Mouse (Mus musculus): ENCODE data around the gene Zfp335. TPM values are rescaled to one million over a fixed set of nuclear protein-coding genes. Genes with fewer than 3 reads are reported as not detected.
A peak's percentile ranks its signal among the peaks of the same experiment; 100 is the strongest.

Zfp335 gene
- polyA plus RNA-seq, 1 experiment from 2014 or later, result 2.5 TPM

GRCm38 (mm10) chr2:164918325-164918724 is 6.8 kb upstream of the Zfp335 start:
- Histone ChIP-seq H3K9me3 (ENCODE audit: low read length) (no peaks in the 10 kb centered on the region), H3K27me3 (ENCODE audit: insufficient read depth, low read length) (no peaks in the 10 kb centered on the region), H3K4me3 (ENCODE audit: low read depth, low read length) (no peak overlapping the region), H3K4me1 (ENCODE audit: insufficient read depth) (peaks cover 11% of the 10 kb centered on the region), H3K4me2 (ENCODE audit: low read depth, low read length) (no peak overlapping the region), H3K9ac (replicated peaks) (no peak overlapping the region), H3K36me3 (replicated peaks; ENCODE audit: insufficient read depth, low read length) (peaks cover 3% of the 10 kb centered on the region; the same call in 1 of the 2 replicates), H3K27ac (ENCODE audit: low read depth) (no peak overlapping the region)
- 65% methylated on average over 4 of the region's 5 CpGs for WGBS (ENCODE audit: insufficient replicate concordance)
- ATAC-seq (no peak), DNase-seq (peak; percentile 49)
- TF ChIP-seq CTCF (IDR thresholded peaks at IDR 0.05; ENCODE audit: low read depth) (peak; percentile 66), EP300 (IDR thresholded peaks at IDR 0.05; ENCODE audit: low read depth) (no peak)

DNA sequence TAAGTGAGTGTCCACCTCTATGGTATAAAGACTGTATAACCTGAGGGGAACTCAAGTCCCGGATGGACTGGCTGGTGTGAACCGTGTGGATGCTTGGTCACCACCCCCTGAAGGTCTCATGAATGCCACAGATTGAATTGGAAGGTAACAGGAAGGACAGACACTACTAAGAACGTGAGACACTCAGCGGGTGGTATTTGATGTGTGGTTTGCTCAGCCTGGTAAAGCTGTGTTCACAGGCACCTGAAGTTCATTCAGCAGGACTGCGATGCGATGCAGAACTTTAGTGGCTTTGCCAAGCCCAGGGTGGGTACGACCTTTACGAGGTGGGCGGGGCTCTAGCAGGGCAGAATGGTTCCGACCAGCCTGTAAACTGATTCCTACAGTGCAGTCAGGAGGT is 5.8 kb upstream of the Zfp335 start:
- peaks cover 3% of the 10 kb centered on the region; the same call in 1 of the 2 replicates for H3K36me3 ChIP-seq (replicated peaks; ENCODE audit: insufficient read depth, low read length)
- no peaks in the 10 kb centered on the region for H3K27me3 ChIP-seq (ENCODE audit: insufficient read depth, low read length)
- no peak overlapping the region for H3K27ac ChIP-seq (ENCODE audit: low read depth)
- no peak for DNase-seq
- no peak overlapping the region for H3K4me3 ChIP-seq (ENCODE audit: low read depth, low read length)
- no peak overlapping the region for H3K9ac ChIP-seq (replicated peaks)
- H3K4me1 ChIP-seq (ENCODE audit: insufficient read depth), result peaks cover 20% of the 10 kb centered on the region
- WGBS (ENCODE audit: insufficient replicate concordance), result 76% methylated on average over 10 of the region's 10 CpGs
- no peaks in the 10 kb centered on the region for H3K9me3 ChIP-seq (ENCODE audit: low read length)
- ATAC-seq, result no peak
- no peak overlapping the region for H3K4me2 ChIP-seq (ENCODE audit: low read depth, low read length)
- TF ChIP-seq EP300 (IDR thresholded peaks at IDR 0.05; ENCODE audit: low read depth) (no peak), CTCF (IDR thresholded peaks at IDR 0.05; ENCODE audit: low read depth) (no peak)

GRCm38 (mm10) chr2:164916820-164917219 is 5.3 kb upstream of the Zfp335 start:
- H3K36me3 ChIP-seq (replicated peaks; ENCODE audit: insufficient read depth, low read length), result peaks cover 3% of the 10 kb centered on the region; the same call in 1 of the 2 replicates
- H3K9me3 ChIP-seq (ENCODE audit: low read length), result no peaks in the 10 kb centered on the region
- no peak for DNase-seq
- TF ChIP-seq CTCF (IDR thresholded peaks at IDR 0.05; ENCODE audit: low read depth), result 0 out of 2 replicates have a peak, but pooled peaks have one; percentile 1
- TF ChIP-seq EP300 (IDR thresholded peaks at IDR 0.05; ENCODE audit: low read depth), result no peak
- no peak overlapping the region for H3K27ac ChIP-seq (ENCODE audit: low read depth)
- WGBS (ENCODE audit: insufficient replicate concordance), result 45% methylated on average over 5 of the region's 5 CpGs
- H3K4me1 ChIP-seq (ENCODE audit: insufficient read depth), result peaks cover 25% of the 10 kb centered on the region
- ATAC-seq, result no peak
- no peak overlapping the region for H3K9ac ChIP-seq (replicated peaks)
- no peaks in the 10 kb centered on the region for H3K27me3 ChIP-seq (ENCODE audit: insufficient read depth, low read length)
- H3K4me3 ChIP-seq (ENCODE audit: low read depth, low read length), result no peak overlapping the region
- no peak overlapping the region for H3K4me2 ChIP-seq (ENCODE audit: low read depth, low read length)

DNA sequence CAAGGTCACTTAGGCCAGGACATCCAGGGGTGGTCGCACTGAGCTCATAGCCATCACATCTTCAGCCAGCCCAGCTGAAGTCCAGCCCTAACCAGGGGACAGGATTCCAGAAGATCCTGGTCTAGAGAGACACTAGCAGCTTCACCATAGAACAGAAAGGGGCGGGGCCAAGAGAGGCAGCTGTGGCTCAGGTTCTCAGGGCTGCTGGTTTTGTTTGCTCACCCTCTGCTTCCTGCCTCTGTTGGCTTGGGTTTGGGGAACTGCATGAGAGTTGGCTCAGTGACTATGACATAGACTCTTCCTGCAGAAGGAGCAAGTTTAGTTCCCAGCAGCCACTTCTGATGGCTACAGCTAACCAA is 1.9 kb upstream of the Zfp335 start:
- Histone ChIP-seq H3K27ac (ENCODE audit: low read depth) (peak overlapping the region; percentile 73), H3K4me2 (ENCODE audit: low read depth, low read length) (peak overlapping the region; percentile 27; the same call in 1 of the 2 replicates), H3K36me3 (replicated peaks; ENCODE audit: insufficient read depth, low read length) (peaks cover 10% of the 10 kb centered on the region), H3K9ac (replicated peaks) (no peak overlapping the region; the same call in 1 of the 2 replicates), H3K4me3 (ENCODE audit: low read depth, low read length) (no peak overlapping the region), H3K27me3 (ENCODE audit: insufficient read depth, low read length) (no peaks in the 10 kb centered on the region), H3K4me1 (ENCODE audit: insufficient read depth) (peaks cover 40% of the 10 kb centered on the region), H3K9me3 (ENCODE audit: low read length) (no peaks in the 10 kb centered on the region)
- DNase-seq, result peak; percentile 73
- no peak for ATAC-seq
- TF ChIP-seq CTCF (IDR thresholded peaks at IDR 0.05; ENCODE audit: low read depth), result no peak
- no peak for TF ChIP-seq EP300 (IDR thresholded peaks at IDR 0.05; ENCODE audit: low read depth)
- 41% methylated on average over 2 of the region's 2 CpGs for WGBS (ENCODE audit: insufficient replicate concordance)

DNA sequence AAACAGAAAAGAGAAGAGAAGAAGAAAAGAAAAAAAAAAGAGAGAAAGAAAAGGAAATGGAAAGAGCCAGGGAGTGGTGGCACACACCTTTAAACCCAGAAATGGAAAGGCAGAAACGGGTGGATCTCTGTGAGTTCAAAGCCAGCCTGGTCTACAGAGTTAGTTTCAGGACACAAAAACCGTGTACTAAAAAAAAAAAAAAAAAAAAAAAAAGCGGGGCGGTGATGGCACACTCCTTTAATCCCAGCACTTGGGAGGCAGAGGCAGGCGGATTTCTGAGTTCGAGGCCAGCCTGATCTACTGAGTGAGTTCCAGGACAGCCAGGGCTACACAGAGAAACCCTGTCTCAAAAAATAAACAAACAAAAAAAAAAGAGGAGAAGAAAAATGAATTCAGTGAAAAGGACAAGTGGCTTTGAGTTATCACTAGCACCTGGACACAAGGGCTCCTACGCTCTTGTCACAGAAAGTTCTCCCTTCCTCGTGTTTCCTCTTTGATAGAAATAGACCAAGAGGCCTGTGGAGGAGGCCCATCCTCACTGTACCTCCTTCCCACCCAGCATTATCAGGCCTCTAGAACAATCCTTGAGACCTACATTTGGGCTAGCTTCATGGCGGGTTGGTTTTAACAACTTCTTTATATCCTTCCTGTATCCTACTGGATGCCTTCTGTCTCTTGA is 1.3 kb upstream of the Zfp335 start:
- H3K9ac ChIP-seq (replicated peaks), result no peak overlapping the region; the same call in 1 of the 2 replicates
- H3K27ac ChIP-seq (ENCODE audit: low read depth), result peak overlapping the region; percentile 98
- H3K27me3 ChIP-seq (ENCODE audit: insufficient read depth, low read length), result no peaks in the 10 kb centered on the region
- H3K4me3 ChIP-seq (ENCODE audit: low read depth, low read length), result no peak overlapping the region
- ATAC-seq, result no peak
- H3K36me3 ChIP-seq (replicated peaks; ENCODE audit: insufficient read depth, low read length), result peaks cover 16% of the 10 kb centered on the region
- 66% methylated on average over 9 of the region's 9 CpGs for WGBS (ENCODE audit: insufficient replicate concordance)
- peak overlapping the region; percentile 92 for H3K4me2 ChIP-seq (ENCODE audit: low read depth, low read length)
- peaks cover 40% of the 10 kb centered on the region for H3K4me1 ChIP-seq (ENCODE audit: insufficient read depth)
- TF ChIP-seq EP300 (IDR thresholded peaks at IDR 0.05; ENCODE audit: low read depth) (no peak), CTCF (IDR thresholded peaks at IDR 0.05; ENCODE audit: low read depth) (no peak)
- H3K9me3 ChIP-seq (ENCODE audit: low read length), result no peaks in the 10 kb centered on the region
- DNase-seq, result no peak

DNA sequence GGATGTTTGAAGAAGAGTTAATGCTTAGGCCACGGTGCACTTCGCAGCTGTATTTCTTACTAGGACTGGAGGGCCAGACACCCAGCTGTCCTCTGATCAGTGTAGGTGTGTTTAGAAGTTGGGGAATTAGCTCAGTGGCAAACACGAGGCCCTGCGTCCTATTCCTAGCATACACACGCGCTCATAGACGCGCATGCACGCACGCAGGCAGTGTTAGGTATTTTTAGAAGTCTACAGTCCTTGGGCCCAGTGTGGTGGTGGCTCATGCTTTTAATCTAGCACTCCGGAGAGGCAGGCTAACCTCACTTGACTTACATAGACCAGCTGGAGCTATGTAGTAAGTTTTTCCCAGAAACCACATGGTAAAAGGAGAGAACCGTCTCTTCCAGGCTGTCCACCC is 594 bp upstream of the Zfp335 start:
- Histone ChIP-seq H3K4me2 (ENCODE audit: low read depth, low read length) (peak overlapping the region; percentile 92), H3K27ac (ENCODE audit: low read depth) (peak overlapping the region; percentile 98), H3K9ac (replicated peaks) (peak overlapping the region; percentile 87), H3K4me3 (ENCODE audit: low read depth, low read length) (peak overlapping the region; percentile 97), H3K27me3 (ENCODE audit: insufficient read depth, low read length) (no peaks in the 10 kb centered on the region), H3K9me3 (ENCODE audit: low read length) (no peaks in the 10 kb centered on the region), H3K4me1 (ENCODE audit: insufficient read depth) (peaks cover 40% of the 10 kb centered on the region), H3K36me3 (replicated peaks; ENCODE audit: insufficient read depth, low read length) (peaks cover 23% of the 10 kb centered on the region)
- TF ChIP-seq EP300 (IDR thresholded peaks at IDR 0.05; ENCODE audit: low read depth) (no peak), CTCF (IDR thresholded peaks at IDR 0.05; ENCODE audit: low read depth) (no peak)
- peak; percentile 24 for ATAC-seq
- no peak for DNase-seq
- 1% methylated on average over 12 of the region's 12 CpGs for WGBS (ENCODE audit: insufficient replicate concordance)
